Mouse (Mus musculus) limb, embryonic 10.5 days (tissue): ENCODE measurements around the gene Sstr5. TPM values are rescaled to one million over a fixed set of nuclear protein-coding genes. Genes with fewer than 3 reads are reported as not detected.

Experiments used
- DNase-seq: peaks from one replicate; pipeline ENCODE4 v3.0.0-alpha.2; 2017; ENCODE audit warnings: low spot score
- H3K27ac ChIP-seq: fragments of 300-500 bp; sonication (generic); 2 replicates; pipeline ENCODE4 v1.5.1; 2016; ENCODE audit warnings: mild to moderate bottlenecking
- H3K27me3 ChIP-seq: fragments of 300-500 bp; sonication (generic); 2 replicates; pipeline ENCODE4 v1.6.1; 2016; ENCODE audit warnings: low read depth, mild to moderate bottlenecking; ENCODE audit not compliant: poor library complexity, severe bottlenecking
- H3K36me3 ChIP-seq: fragments of 300-500 bp; sonication (generic); 2 replicates; pipeline ENCODE4 v1.6.1; 2016; ENCODE audit warnings: mild to moderate bottlenecking, moderate library complexity
- H3K4me1 ChIP-seq: fragments of 300-500 bp; sonication (generic); 2 replicates; pipeline ENCODE4 v1.6.1; 2016
- H3K4me3 ChIP-seq: fragments of 300-500 bp; sonication (generic); 2 replicates; pipeline ENCODE4 v1.5.1; 2016; ENCODE audit warnings: mild to moderate bottlenecking, moderate library complexity
- H3K9me3 ChIP-seq: fragments of 300-500 bp; sonication (generic); replicated peaks from 2 replicates; pipeline ENCODE4 v1.6.1; 2016; ENCODE audit warnings: mild to moderate bottlenecking
- WGBS: fragments of 180-500 bp; shearing (Covaris S2); methylation state at CpG from one replicate; pipeline ENCODE4 v1.1.7; 2016; 5-methylcytosine and 5-hydroxymethylcytosine counted together
- polyA plus RNA-seq: library from polyadenylated mRNA; unstranded; fragments of >200 nt; fragmentation: Nextera tagmentation; extraction: Ambion mirVana; gene quantifications from 2 replicates; pipeline ENCODE4 v1.2.1, GENCODE M21; 2016

Gene Sstr5
- polyA plus RNA-seq, result 0.20 TPM in 1 of 2 replicates, not detected in the other

DNA sequence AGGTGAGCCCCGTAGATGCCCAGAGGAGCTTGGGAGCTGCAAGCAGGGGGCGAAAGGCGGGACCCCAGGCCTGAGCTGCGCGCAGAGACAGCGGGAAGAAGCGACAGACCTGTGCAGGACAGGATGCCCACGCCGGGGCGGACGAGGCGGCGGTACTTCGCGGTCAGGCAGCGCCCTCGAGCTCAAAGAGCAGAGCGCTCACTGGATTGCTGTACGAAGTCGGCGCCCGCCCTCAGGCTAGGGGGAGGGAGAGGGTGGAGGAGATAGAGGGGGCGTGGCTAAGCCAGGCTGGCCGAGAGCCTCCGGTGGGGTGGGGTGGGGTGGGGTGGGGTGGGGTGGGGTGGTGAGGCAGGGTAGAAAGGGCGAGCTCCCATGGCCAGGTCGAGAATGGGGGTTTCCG lies at the start of gene Sstr5:
Gene Sstr5 (minus strand): TSS at position 276 of the 400 bp plus-strand sequence.
- DNase-seq, result peak; percentile 66
- Histone ChIP-seq H3K9me3 (no peaks in the 10 kb centered on the region), H3K4me1 (peaks cover 18% of the 10 kb centered on the region), H3K27me3 (peaks cover 87% of the 10 kb centered on the region), H3K4me3 (peak within 1 kb of the TSS; percentile 46), H3K27ac (no peak within 1 kb of the TSS; the same call in 1 of the 2 replicates), H3K36me3 (no peaks in the 10 kb centered on the region)
- under 1% methylated on average over 26 of the region's 28 CpGs for WGBS

DNA sequence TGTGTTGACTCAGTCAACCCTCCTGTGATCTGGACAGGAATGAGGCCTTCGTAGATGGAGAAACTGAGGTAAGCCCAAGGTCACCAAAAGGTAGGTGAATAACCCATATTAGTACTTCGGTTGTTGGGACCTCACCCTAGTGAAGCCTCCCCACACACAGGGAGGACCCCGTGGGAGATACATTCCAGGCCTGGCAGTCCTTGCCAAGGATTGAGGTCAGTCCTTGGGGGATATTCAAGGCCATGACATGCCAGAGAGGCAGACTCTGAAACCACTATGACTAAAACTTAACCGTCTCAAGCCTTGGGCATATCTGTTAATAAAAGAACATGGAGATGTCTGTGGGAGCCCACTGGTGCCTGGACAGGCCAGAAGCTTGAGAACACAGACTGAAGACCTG lies 44.7 kb upstream of the Sstr5 start:
- no peaks in the 10 kb centered on the region for H3K36me3 ChIP-seq
- WGBS, result 94% methylated on average over 4 of the region's 4 CpGs
- no peak overlapping the region for H3K4me3 ChIP-seq
- peaks cover 12% of the 10 kb centered on the region for H3K4me1 ChIP-seq
- no peak overlapping the region for H3K27ac ChIP-seq
- no peaks in the 10 kb centered on the region for H3K9me3 ChIP-seq
- H3K27me3 ChIP-seq, result 0 out of 2 replicates have a peak, but pooled peaks cover 8% of the 10 kb centered on the region
- DNase-seq, result no peak

DNA sequence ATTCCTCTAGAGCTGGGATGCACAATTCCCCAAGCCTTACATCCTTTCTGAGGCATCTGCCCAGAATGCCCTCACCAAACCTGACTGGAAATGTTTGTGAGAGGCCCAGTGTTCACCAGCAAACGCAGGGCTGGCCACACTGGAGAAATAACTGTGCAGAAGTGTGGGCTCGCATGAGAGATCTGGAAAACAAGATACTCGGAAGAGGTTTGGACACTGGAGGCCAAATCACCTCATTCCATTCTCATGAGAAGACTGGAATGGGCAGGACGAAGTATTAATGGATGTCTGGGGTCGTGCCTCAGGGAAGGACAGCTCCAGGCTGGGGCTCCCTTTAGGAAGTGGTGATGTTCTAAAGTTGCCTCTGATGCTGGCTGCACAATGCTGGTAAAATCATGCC lies 43.6 kb upstream of the Sstr5 start:
- H3K36me3 ChIP-seq, result no peaks in the 10 kb centered on the region
- no peak overlapping the region for H3K4me3 ChIP-seq
- 0 out of 2 replicates have a peak, but pooled peaks cover 8% of the 10 kb centered on the region for H3K27me3 ChIP-seq
- DNase-seq, result no peak
- 83% methylated on average over 5 of the region's 5 CpGs for WGBS
- peaks cover 11% of the 10 kb centered on the region for H3K4me1 ChIP-seq
- H3K27ac ChIP-seq, result no peak overlapping the region
- no peaks in the 10 kb centered on the region for H3K9me3 ChIP-seq

DNA sequence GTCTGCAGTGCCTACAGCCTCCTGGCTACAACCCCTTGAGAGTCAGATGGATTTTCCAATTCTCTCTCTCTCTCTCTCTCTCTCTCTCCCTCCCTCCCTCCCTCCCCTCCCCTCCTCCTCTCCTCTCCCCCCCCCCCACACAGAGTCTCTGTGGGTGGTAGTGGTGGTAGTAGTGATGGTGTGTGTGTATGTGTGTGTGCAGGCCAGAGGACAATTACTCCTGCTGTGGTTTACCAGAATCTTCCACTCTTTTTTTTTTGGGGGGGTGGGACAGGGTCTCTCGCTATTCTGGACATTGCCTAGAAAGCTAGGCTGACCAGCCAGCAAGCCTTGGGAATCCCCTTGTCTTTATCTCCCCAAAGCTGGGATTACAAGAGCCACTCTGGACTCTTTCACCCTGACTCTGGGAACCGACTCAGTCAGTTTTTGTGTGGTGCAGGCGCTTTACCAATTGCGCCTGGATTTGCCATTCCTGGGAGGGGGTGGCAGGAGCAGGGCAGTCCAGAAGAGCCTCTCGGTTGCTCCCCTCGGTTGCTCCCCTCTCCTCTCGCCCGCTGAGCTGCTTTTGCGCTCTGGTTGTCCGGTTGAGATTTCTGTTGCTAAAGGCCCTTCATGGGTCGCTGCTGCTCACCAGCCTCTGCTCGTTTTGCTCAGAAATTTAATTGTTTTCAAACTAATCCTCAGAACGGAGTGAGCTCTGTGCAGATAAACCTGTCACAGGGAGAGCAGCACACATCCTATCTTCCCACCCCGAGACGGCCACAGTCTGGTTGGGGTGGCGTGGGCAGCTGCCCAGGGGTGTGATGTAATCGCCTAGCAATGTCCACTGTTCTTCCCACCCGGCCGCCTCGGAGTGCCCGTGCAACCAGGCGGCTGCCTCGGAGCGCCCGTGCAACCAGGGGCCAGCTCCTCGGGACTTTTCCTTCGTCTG lies 42.1 kb upstream of the Sstr5 start:
- H3K27ac ChIP-seq, result peak overlapping the region; percentile 42; the same call in 1 of the 2 replicates
- DNase-seq, result no peak
- no peaks in the 10 kb centered on the region for H3K36me3 ChIP-seq
- H3K27me3 ChIP-seq, result 0 out of 2 replicates have a peak, but pooled peaks cover 8% of the 10 kb centered on the region
- no peaks in the 10 kb centered on the region for H3K9me3 ChIP-seq
- H3K4me1 ChIP-seq, result peaks cover 11% of the 10 kb centered on the region
- 67% methylated on average over 27 of the region's 27 CpGs for WGBS
- H3K4me3 ChIP-seq, result no peak overlapping the region

DNA sequence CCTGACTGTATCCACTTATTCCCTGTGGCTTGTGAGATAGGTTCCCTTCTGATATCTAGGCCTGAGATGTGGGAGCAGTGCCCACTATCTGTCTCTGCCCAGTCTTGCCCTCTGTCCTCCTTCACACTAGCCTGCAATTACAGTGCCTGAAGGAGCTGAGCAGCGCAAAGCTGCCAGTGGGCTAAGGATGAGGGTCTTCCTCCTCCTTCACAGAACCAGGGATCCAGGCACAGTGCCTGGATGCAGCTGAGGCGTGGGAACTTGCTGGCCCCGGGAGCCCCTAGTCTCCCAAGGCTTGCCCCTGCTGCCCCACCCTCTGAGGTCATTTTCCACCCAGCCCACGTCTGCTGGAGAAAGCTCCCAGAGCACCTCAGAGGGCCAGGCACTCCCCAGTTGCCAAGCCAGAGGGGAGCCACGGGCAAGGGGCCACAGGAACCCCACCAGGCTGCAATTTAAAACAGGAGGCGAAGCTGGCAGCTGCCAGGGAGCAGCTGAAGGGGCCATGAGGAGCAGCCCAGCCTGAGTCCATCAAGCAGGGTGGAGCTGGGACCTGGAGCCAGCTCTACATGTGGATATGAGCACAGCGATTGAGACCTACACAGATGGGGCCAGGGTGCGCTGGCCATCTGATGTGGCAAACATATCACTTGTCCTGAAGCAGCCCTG lies 33.4 kb upstream of the Sstr5 start:
- H3K27me3 ChIP-seq, result peaks cover 11% of the 10 kb centered on the region; the same call in 1 of the 2 replicates
- H3K27ac ChIP-seq, result 0 out of 2 replicates have a peak overlapping the region, but pooled peaks have one; percentile 23
- no peaks in the 10 kb centered on the region for H3K36me3 ChIP-seq
- 66% methylated on average over 8 of the region's 8 CpGs for WGBS
- DNase-seq, result no peak
- H3K4me3 ChIP-seq, result no peak overlapping the region
- no peaks in the 10 kb centered on the region for H3K9me3 ChIP-seq
- H3K4me1 ChIP-seq, result 0 out of 2 replicates have a peak, but pooled peaks cover 4% of the 10 kb centered on the region

DNA sequence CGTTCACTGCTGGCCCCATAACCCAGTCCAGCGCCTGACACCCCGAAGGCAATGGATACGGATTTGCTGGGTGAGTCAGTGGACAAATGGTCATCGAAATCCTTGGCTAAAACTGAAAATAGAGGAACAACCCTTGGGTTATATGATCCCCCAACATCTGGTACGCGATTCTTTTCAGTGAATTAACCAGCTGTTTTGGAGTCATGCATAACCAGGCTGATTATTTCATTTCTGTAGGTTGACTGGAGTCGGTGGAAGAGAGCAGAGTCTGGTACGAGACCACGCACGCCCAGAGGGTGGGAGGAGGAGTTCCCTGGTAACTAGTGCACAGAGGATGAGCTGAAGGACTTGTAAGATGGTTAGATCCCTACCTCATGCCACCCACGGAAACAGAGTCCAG lies 25.0 kb upstream of the Sstr5 start:
- Histone ChIP-seq H3K4me1 (peaks cover 25% of the 10 kb centered on the region), H3K27me3 (peaks cover 24% of the 10 kb centered on the region; the same call in 1 of the 2 replicates), H3K36me3 (no peaks in the 10 kb centered on the region), H3K4me3 (no peak overlapping the region), H3K27ac (no peak overlapping the region; the same call in 1 of the 2 replicates), H3K9me3 (no peaks in the 10 kb centered on the region)
- WGBS, result 83% methylated on average over 12 of the region's 12 CpGs
- no peak for DNase-seq

DNA sequence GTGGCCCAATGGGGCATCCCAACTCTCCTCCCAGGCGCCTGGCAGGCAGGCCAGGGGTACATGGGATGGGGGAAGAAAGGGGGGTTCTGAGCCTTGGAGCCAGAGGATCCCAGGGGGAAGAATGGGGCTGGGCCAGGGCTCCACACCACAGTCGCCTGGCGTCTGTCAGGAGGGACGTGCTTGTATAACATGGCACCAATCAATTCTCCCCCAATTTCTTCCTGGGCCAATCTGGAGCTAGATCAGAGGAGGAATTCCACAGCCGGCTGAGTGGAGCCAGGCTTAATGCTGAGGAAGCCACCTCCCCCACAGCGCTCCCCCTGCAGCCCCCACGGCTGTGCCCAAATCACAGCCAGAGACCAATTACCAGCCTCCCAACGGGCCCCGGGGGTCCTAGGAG lies 23.4 kb upstream of the Sstr5 start:
- Histone ChIP-seq H3K4me1 (peaks cover 39% of the 10 kb centered on the region), H3K27ac (peak overlapping the region; percentile 63), H3K9me3 (no peaks in the 10 kb centered on the region), H3K27me3 (peaks cover 24% of the 10 kb centered on the region; the same call in 1 of the 2 replicates), H3K4me3 (no peak overlapping the region), H3K36me3 (no peaks in the 10 kb centered on the region)
- WGBS, result 25% methylated on average over 9 of the region's 9 CpGs
- DNase-seq, result no peak

DNA sequence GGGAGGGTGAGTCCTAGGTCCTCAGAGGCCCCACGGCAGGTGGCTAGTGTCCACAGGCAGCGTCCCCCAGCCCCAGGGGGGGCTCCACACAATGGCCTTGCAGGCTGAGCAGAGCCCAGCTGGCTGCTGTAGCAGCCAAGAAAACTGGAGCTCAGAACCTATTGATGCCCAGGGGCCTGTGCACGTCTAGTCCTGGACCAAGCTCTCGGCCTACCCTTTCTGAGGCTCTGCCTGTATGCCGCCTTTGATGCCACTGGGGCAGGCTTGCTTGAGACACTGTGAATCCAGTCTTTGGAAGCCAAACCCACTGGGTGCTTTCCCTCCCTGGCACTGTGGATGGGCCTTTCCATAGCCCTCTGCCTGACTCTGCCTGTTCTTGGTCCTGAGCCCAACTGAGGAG lies 22.4 kb upstream of the Sstr5 start:
- Histone ChIP-seq H3K27me3 (peaks cover 23% of the 10 kb centered on the region; the same call in 1 of the 2 replicates), H3K36me3 (no peaks in the 10 kb centered on the region), H3K9me3 (no peaks in the 10 kb centered on the region), H3K4me1 (peaks cover 39% of the 10 kb centered on the region), H3K27ac (0 out of 2 replicates have a peak overlapping the region, but pooled peaks have one; percentile 21), H3K4me3 (no peak overlapping the region)
- WGBS, result 88% methylated on average over 5 of the region's 5 CpGs
- no peak for DNase-seq

DNA sequence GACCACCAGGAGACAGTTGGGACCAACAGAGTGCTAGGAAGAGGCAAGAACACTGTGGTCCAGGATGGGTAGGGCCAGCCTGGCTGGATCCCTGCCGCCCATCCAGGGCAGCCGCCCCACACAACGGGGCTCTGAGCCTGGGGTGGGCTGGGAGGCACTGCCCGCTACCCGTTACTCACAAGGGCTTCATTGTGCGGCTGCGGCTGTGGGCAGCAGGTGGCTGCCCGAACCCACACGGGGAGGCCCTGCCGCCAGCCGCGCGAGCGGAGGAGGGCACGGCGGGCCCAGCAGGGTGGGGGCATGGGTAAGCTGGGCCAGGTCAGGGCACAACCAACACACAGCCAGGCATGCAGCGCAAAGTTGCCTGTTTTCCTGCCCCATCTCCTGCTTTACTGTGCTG lies 21.1 kb upstream of the Sstr5 start:
- no peaks in the 10 kb centered on the region for H3K9me3 ChIP-seq
- DNase-seq, result no peak
- H3K4me1 ChIP-seq, result peaks cover 34% of the 10 kb centered on the region
- 93% methylated on average over 17 of the region's 17 CpGs for WGBS
- H3K36me3 ChIP-seq, result no peaks in the 10 kb centered on the region
- no peak overlapping the region for H3K4me3 ChIP-seq
- H3K27ac ChIP-seq, result peak overlapping the region; percentile 14; the same call in 1 of the 2 replicates
- H3K27me3 ChIP-seq, result peaks cover 18% of the 10 kb centered on the region; the same call in 1 of the 2 replicates

DNA sequence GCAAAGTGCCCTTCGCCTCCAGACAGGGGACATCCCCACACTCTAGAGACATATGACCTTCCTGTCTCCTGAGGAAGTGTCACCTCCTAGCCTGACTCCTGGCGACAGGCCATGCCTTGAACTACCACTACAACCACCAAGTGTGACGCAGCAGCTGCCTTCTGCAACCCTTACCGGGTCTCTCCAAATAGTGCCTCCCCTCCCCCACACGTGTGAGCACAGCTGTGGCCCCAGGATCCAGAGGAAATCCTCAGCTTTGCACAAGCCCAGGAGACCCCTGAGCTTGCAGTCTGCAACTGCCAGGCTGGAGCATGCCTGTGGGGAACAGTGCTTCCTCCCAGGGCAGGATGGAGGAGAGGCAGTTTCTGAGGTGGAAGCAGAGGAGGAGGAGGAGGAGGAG lies 19.2 kb upstream of the Sstr5 start:
- Histone ChIP-seq H3K9me3 (no peaks in the 10 kb centered on the region), H3K4me1 (peaks cover 25% of the 10 kb centered on the region), H3K27ac (peak overlapping the region; percentile 37; the same call in 1 of the 2 replicates), H3K36me3 (no peaks in the 10 kb centered on the region), H3K4me3 (no peak overlapping the region), H3K27me3 (peaks cover 20% of the 10 kb centered on the region; the same call in 1 of the 2 replicates)
- WGBS, result 28% methylated on average over 5 of the region's 5 CpGs
- DNase-seq, result no peak

DNA sequence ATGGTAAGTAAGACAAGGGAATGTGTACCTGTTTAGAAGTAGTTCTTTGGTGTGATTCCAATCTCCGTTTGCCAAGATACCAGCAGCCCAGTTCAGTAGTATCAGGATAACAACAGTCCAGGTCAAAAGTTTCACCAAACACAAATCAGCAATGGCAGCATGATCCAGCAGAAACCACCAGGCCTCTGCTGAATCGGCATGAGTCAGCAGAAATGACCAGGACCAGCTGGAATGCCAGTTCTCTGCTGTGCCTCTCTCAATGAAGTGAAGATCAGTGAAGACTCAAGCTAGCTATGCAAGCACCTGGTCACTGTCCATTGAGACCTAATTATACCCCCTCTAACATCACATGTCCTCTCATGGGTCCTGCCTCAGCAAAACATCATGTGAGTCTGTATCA lies 17.0 kb upstream of the Sstr5 start:
- DNase-seq, result no peak
- 92% methylated on average over 2 of the region's 2 CpGs for WGBS

DNA sequence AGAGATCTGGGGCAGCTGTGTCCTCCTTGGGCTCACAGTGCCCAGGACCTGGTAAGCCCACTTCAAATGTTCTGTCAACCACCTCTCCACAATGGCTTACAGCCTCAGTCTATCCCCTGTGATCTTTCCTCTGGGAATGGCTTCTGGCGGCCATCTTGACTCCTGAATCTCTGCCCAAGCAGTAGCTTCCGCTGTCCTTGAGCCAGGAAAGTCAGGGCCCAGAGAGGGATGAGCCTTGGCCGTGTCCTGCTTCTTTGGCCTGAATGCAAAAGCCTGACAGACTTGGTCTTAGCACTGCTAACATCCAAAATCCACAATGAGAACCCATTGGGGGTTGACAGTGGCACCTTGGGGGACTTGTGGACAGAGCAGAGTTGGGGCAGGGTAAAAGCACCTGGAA lies 14.8 kb upstream of the Sstr5 start:
- no peak for DNase-seq
- Histone ChIP-seq H3K36me3 (no peaks in the 10 kb centered on the region), H3K27ac (no peak overlapping the region), H3K4me3 (no peak overlapping the region), H3K9me3 (no peaks in the 10 kb centered on the region), H3K27me3 (peaks cover 31% of the 10 kb centered on the region), H3K4me1 (peaks cover 11% of the 10 kb centered on the region)
- WGBS, result 85% methylated on average over 3 of the region's 3 CpGs

More for the DNA sequence above, 17.0 kb upstream of the Sstr5 start:
- H3K9me3 ChIP-seq, result no peaks in the 10 kb centered on the region
- H3K36me3 ChIP-seq, result no peaks in the 10 kb centered on the region
- H3K27ac ChIP-seq, result no peak overlapping the region
- peaks cover 35% of the 10 kb centered on the region; the same call in 1 of the 2 replicates for H3K27me3 ChIP-seq
- H3K4me1 ChIP-seq, result peaks cover 14% of the 10 kb centered on the region
- H3K4me3 ChIP-seq, result no peak overlapping the region
